Mouse (Mus musculus) brown adipose tissue, adult 24 weeks (tissue): ENCODE data around the gene Angptl7. TPM values are rescaled to one million over a fixed set of nuclear protein-coding genes. Genes with fewer than 3 reads are reported as not detected.
A peak's percentile ranks its signal among the peaks of the same experiment; 100 is the strongest.

Source experiments
- H3K27ac ChIP-seq: fragments of 200-500 bp; replicated peaks from 2 replicates; pipeline ENCODE4 v1.5.1; 2012; ENCODE audit warnings: low read depth, mild to moderate bottlenecking, low read length
- H3K4me1 ChIP-seq: fragments of 200-500 bp; 2 replicates; pipeline ENCODE4 v1.6.1; 2012; ENCODE audit warnings: low read length, mixed read lengths; ENCODE audit not compliant: control insufficient read depth, insufficient read depth, insufficient read length
- H3K4me3 ChIP-seq: fragments of 200-500 bp; 2 replicates; pipeline ENCODE4 v1.5.1; 2012; ENCODE audit warnings: low read depth, mild to moderate bottlenecking, low read length, moderate library complexity; ENCODE audit not compliant: insufficient read depth
- polyA plus RNA-seq: library from polyadenylated mRNA; stranded (reverse); fragments of >200 nt; gene quantifications from 2 replicates; pipeline ENCODE4 v1.2.4, GENCODE M21; 2012; ENCODE audit not compliant: missing spikeins, insufficient read depth, insufficient read length

Angptl7 gene
- polyA plus RNA-seq, 1 experiment = not detected

DNA sequence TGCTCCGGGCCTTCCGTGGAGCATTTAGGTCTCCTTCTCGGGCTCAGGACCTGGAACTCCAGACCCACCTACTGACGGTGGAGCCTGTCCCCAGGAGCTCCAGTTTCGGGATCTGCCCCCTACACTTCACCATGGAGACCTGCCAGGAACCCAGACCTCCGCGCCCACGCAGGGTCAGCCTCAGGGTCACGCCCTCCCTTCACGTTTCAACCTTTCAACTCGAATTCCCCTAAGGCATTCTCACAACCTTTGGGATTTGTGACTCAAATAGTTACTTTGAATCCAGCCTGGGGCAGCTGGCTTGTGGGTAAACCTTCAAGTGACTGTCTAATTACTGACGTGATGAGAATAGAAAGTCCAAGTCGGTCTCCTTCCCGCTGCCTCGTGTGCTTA, 51.4 kb downstream of the Angptl7 start:
- H3K4me3 ChIP-seq = peak overlapping the region; percentile 81
- peaks cover 5% of the 10 kb centered on the region for H3K4me1 ChIP-seq

DNA sequence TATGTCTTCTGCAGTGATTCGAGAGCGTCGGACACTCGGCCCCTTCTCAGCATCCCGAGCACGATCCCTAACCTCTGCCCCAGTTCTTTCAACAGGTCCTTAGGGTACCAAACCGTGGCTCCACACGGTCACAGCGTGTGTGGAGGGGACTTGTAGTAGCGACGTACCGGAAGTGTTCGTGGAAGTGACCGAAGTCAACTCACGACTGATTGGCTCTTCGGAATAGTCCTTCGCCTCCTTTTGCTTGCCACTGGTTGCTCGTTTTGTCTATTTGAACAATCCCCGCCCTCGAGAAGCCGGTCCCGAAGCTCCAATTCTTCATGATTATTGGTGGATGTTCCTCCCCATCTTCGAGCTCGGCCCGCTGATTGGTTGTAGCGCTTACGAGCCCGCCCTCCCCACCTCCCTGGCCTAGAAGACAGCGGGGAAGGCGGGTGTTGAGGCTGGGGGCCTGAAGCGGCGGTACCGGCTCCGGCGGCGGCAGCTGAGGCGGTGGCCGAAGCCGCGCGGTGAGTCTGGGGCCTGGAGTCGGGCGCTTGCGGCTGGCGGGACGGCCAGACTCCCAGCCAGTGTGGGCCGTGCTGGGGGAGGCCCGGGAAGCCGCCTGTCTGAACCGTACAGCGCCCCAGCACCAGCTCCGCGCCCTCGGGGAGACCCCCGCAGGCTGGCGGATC, 51.9 kb downstream of the Angptl7 start, which contains the start of gene Mtor:
Mtor (plus strand) TSS at position 433 of the 674 bp plus-strand sequence.
- Histone ChIP-seq H3K4me1 (peaks cover 8% of the 10 kb centered on the region), H3K27ac (peak within 1 kb of the TSS; percentile 79), H3K4me3 (peak within 1 kb of the TSS; percentile 81)

More for the DNA sequence above, 51.4 kb downstream of the Angptl7 start:
- H3K27ac ChIP-seq = peak overlapping the region; percentile 79

Other genes with a start within 250 kb of the Angptl7 start
- not detected in 2 replicates for gene Disp3, start 212.5 kb downstream of the Angptl7 start, polyA plus RNA-seq
- gene Ubiad1, start 55.7 kb downstream of the Angptl7 start, polyA plus RNA-seq = 12.7 and 17.7 TPM in 2 replicates
- gene Mtor, start 51.8 kb downstream of the Angptl7 start, polyA plus RNA-seq = 52.3 and 55.2 TPM in 2 replicates
- gene Exosc10, start 58.0 kb upstream of the Angptl7 start, polyA plus RNA-seq = 18.8 and 32.4 TPM in 2 replicates
- gene Srm, start 91.0 kb upstream of the Angptl7 start, polyA plus RNA-seq = 21.4 and 25.8 TPM in 2 replicates
- gene Masp2, start 102.1 kb upstream of the Angptl7 start, polyA plus RNA-seq = not detected in 2 replicates
- 132 and 193 TPM in 2 replicates for gene Tardbp, start 126.6 kb upstream of the Angptl7 start, polyA plus RNA-seq
- gene Gm572, start 142.9 kb upstream of the Angptl7 start, polyA plus RNA-seq = not detected in 2 replicates